Mouse (Mus musculus): ENCODE results near the gene Hdac6. TPM values are rescaled to one million over a fixed set of nuclear protein-coding genes. Genes with fewer than 3 reads are reported as not detected.
A peak's percentile ranks its signal among the peaks of the same experiment; 100 is the strongest.

The Hdac6 gene
- polyA plus RNA-seq, 2 experiments, result 7.9 to 11.9 TPM

- ATAC-seq (ENCODE audit: insufficient read depth) (no peak), DNase-seq (ENCODE audit: low read depth in 3 of 3, low spot score in 3 of 3) (no peak)
- no peaks in the 10 kb centered on the region for H3K9me3 ChIP-seq (ENCODE audit: control insufficient read depth, low read length)
- no peak for TF ChIP-seq EP300 (IDR thresholded peaks at IDR 0.05; ENCODE audit: low read depth)
- no peak for TF ChIP-seq CTCF (IDR thresholded peaks at IDR 0.05; ENCODE audit: low read depth)
- H3K4me3 ChIP-seq (ENCODE audit: insufficient read depth in 1 of 2, low read depth in 2 of 2, low read length in 2 of 2), result peak overlapping the region; percentile 56 to 78
- 16% methylated on average over 13 of the region's 13 CpGs for WGBS (ENCODE audit: insufficient replicate concordance)
- no peak overlapping the region for H3K27ac ChIP-seq
- peaks cover 0 to 5% of the 10 kb centered on the region in 2 experiments; a peak in 1 of 4 replicates for H3K4me1 ChIP-seq (replicated peaks; ENCODE audit: control insufficient read depth in 2 of 2, insufficient read depth in 2 of 2, low read length in 1 of 2)
- peak overlapping the region; percentile 72 for H3K4me2 ChIP-seq (ENCODE audit: low read depth)
- peak overlapping the region; percentile 59 for H3K9ac ChIP-seq (replicated peaks)
- no peaks in the 10 kb centered on the region for H3K27me3 ChIP-seq (ENCODE audit: control insufficient read depth, insufficient read depth, low read length)
- H3K36me3 ChIP-seq (replicated peaks; ENCODE audit: control insufficient read depth, insufficient read depth, low read depth), result 0 out of 2 replicates have a peak, but pooled peaks cover 3% of the 10 kb centered on the region
Measured at GRCm38 (mm10) chrX:7898211-7898610, 49.5 kb downstream of the Hdac6 start.

GRCm38 (mm10) chrX:7883841-7884567, 63.7 kb downstream of the Hdac6 start, which contains the start of gene Slc35a2:
Gene Slc35a2, plus strand, starts transcription at chrX:7884028.
- Histone ChIP-seq H3K9ac (replicated peaks) (peak within 1 kb of the TSS; percentile 57), H3K4me3 (ENCODE audit: insufficient read depth in 1 of 2, low read depth in 2 of 2, low read length in 2 of 2) (peak within 1 kb of the TSS; percentile 56 to 98), H3K4me1 (replicated peaks; ENCODE audit: control insufficient read depth in 2 of 2, insufficient read depth in 2 of 2, low read length in 1 of 2) (peaks cover 0 to 8% of the 10 kb centered on the region in 2 experiments; a peak in 3 of 4 replicates), H3K27ac (no peak within 1 kb of the TSS), H3K9me3 (ENCODE audit: control insufficient read depth, low read length) (no peaks in the 10 kb centered on the region), H3K27me3 (ENCODE audit: control insufficient read depth, insufficient read depth, low read length) (no peaks in the 10 kb centered on the region), H3K36me3 (replicated peaks; ENCODE audit: control insufficient read depth, insufficient read depth, low read depth) (no peaks in the 10 kb centered on the region), H3K4me2 (ENCODE audit: low read depth) (peak within 1 kb of the TSS; percentile 73)
- 6% methylated on average over 49 of the region's 49 CpGs for WGBS (ENCODE audit: insufficient replicate concordance)
- ATAC-seq (ENCODE audit: insufficient read depth), result peak; percentile 93
- peak; percentile 74 to 76 (median 75) for DNase-seq (ENCODE audit: low read depth in 3 of 3, low spot score in 3 of 3)
- TF ChIP-seq CTCF (IDR thresholded peaks at IDR 0.05; ENCODE audit: low read depth), result peak; percentile 44; the same call in 1 of the 2 replicates
- no peak for TF ChIP-seq EP300 (IDR thresholded peaks at IDR 0.05; ENCODE audit: low read depth)

Other genes starting within 250 kb of the Hdac6 start
- 11.8 and 12.1 TPM in 2 replicates for gene Wdr45, start 233.6 kb downstream of the Hdac6 start, polyA plus RNA-seq (2012; rRNA removed)
- gene Wdr45, start 233.6 kb downstream of the Hdac6 start, polyA plus RNA-seq (2014; fragmentation: Nextera tagmentation; extraction: Ambion mirVana), result 7.5 and 10.0 TPM in 2 replicates
- 0.09 and 0.18 TPM in 2 replicates for gene Gm45208, start 225.6 kb downstream of the Hdac6 start, polyA plus RNA-seq (2012; rRNA removed)
- gene Gm45208, start 225.6 kb downstream of the Hdac6 start, polyA plus RNA-seq (2014; fragmentation: Nextera tagmentation; extraction: Ambion mirVana), result not detected in 2 replicates
- 4.3 and 5.7 TPM in 2 replicates for gene Praf2, start 219.4 kb downstream of the Hdac6 start, polyA plus RNA-seq (2012; rRNA removed)
- 4.0 and 6.6 TPM in 2 replicates for gene Praf2, start 219.4 kb downstream of the Hdac6 start, polyA plus RNA-seq (2014; fragmentation: Nextera tagmentation; extraction: Ambion mirVana)
- 1.4 and 2.0 TPM in 2 replicates for gene Ccdc120, start 197.0 kb downstream of the Hdac6 start, polyA plus RNA-seq (2012; rRNA removed)
- 1.5 and 2.3 TPM in 2 replicates for gene Ccdc120, start 197.0 kb downstream of the Hdac6 start, polyA plus RNA-seq (2014; fragmentation: Nextera tagmentation; extraction: Ambion mirVana)
- 4.6 and 4.7 TPM in 2 replicates for gene Tfe3, start 185.3 kb downstream of the Hdac6 start, polyA plus RNA-seq (2012; rRNA removed)
- 5.7 and 7.3 TPM in 2 replicates for gene Tfe3, start 185.3 kb downstream of the Hdac6 start, polyA plus RNA-seq (2014; fragmentation: Nextera tagmentation; extraction: Ambion mirVana)
- gene Gripap1, start 158.1 kb downstream of the Hdac6 start, polyA plus RNA-seq (2012; rRNA removed), result 23.3 and 31.3 TPM in 2 replicates
- 17.7 and 19.7 TPM in 2 replicates for gene Gripap1, start 158.1 kb downstream of the Hdac6 start, polyA plus RNA-seq (2014; fragmentation: Nextera tagmentation; extraction: Ambion mirVana)
- gene Kcnd1, start 125.6 kb downstream of the Hdac6 start, polyA plus RNA-seq (2012; rRNA removed), result 0.37 and 0.43 TPM in 2 replicates
- 0.19 TPM in 2 replicates for gene Kcnd1, start 125.6 kb downstream of the Hdac6 start, polyA plus RNA-seq (2014; fragmentation: Nextera tagmentation; extraction: Ambion mirVana)
- 30.0 and 30.4 TPM in 2 replicates for gene Otud5, start 106.5 kb downstream of the Hdac6 start, polyA plus RNA-seq (2012; rRNA removed)
- gene Otud5, start 106.5 kb downstream of the Hdac6 start, polyA plus RNA-seq (2014; fragmentation: Nextera tagmentation; extraction: Ambion mirVana), result 26.9 and 28.8 TPM in 2 replicates
- 2.8 and 2.9 TPM in 2 replicates for gene Pim2, start 69.6 kb downstream of the Hdac6 start, polyA plus RNA-seq (2012; rRNA removed)
- gene Pim2, start 69.6 kb downstream of the Hdac6 start, polyA plus RNA-seq (2014; fragmentation: Nextera tagmentation; extraction: Ambion mirVana), result 2.3 and 2.4 TPM in 2 replicates
- gene Slc35a2, start 63.9 kb downstream of the Hdac6 start, polyA plus RNA-seq (2012; rRNA removed), result 13.1 and 13.6 TPM in 2 replicates
- 6.6 and 6.7 TPM in 2 replicates for gene Slc35a2, start 63.9 kb downstream of the Hdac6 start, polyA plus RNA-seq (2014; fragmentation: Nextera tagmentation; extraction: Ambion mirVana)
- gene Pqbp1, start 48.6 kb downstream of the Hdac6 start, polyA plus RNA-seq (2012; rRNA removed), result 27.3 and 41.4 TPM in 2 replicates
- 28.4 and 28.5 TPM in 2 replicates for gene Pqbp1, start 48.6 kb downstream of the Hdac6 start, polyA plus RNA-seq (2014; fragmentation: Nextera tagmentation; extraction: Ambion mirVana)
- gene Timm17b, start 48.5 kb downstream of the Hdac6 start, polyA plus RNA-seq (2012; rRNA removed), result 18.2 and 18.6 TPM in 2 replicates
- 105 and 109 TPM in 2 replicates for gene Timm17b, start 48.5 kb downstream of the Hdac6 start, polyA plus RNA-seq (2014; fragmentation: Nextera tagmentation; extraction: Ambion mirVana)
- gene Gm10491, start 40.1 kb downstream of the Hdac6 start, polyA plus RNA-seq (2012; rRNA removed), result not detected in 2 replicates
- not detected in 2 replicates for gene Gm10491, start 40.1 kb downstream of the Hdac6 start, polyA plus RNA-seq (2014; fragmentation: Nextera tagmentation; extraction: Ambion mirVana)
- not detected in 2 replicates for gene Gm10490, start 38.3 kb downstream of the Hdac6 start, polyA plus RNA-seq (2012; rRNA removed)
- not detected in 2 replicates for gene Gm10490, start 38.3 kb downstream of the Hdac6 start, polyA plus RNA-seq (2014; fragmentation: Nextera tagmentation; extraction: Ambion mirVana)
- 0.19 TPM in 1 of 2 replicates, not detected in the other for gene Pcsk1n, start 28.1 kb downstream of the Hdac6 start, polyA plus RNA-seq (2012; rRNA removed)
- 0.08 TPM in 1 of 2 replicates, not detected in the other for gene Pcsk1n, start 28.1 kb downstream of the Hdac6 start, polyA plus RNA-seq (2014; fragmentation: Nextera tagmentation; extraction: Ambion mirVana)
- 0.05 TPM in 1 of 2 replicates, not detected in the other for gene Eras, start 19.3 kb downstream of the Hdac6 start, polyA plus RNA-seq (2012; rRNA removed)
- not detected in 2 replicates for gene Eras, start 19.3 kb downstream of the Hdac6 start, polyA plus RNA-seq (2014; fragmentation: Nextera tagmentation; extraction: Ambion mirVana)
- gene Gata1, start 30.2 kb upstream of the Hdac6 start, polyA plus RNA-seq (2012; rRNA removed), result 112 and 113 TPM in 2 replicates
- 105 and 126 TPM in 2 replicates for gene Gata1, start 30.2 kb upstream of the Hdac6 start, polyA plus RNA-seq (2014; fragmentation: Nextera tagmentation; extraction: Ambion mirVana)
- not detected in 2 replicates for gene Glod5, start 70.6 kb upstream of the Hdac6 start, polyA plus RNA-seq (2012; rRNA removed)
- not detected in 2 replicates for gene Glod5, start 70.6 kb upstream of the Hdac6 start, polyA plus RNA-seq (2014; fragmentation: Nextera tagmentation; extraction: Ambion mirVana)
- gene Suv39h1, start 126.9 kb upstream of the Hdac6 start, polyA plus RNA-seq (2012; rRNA removed), result 24.6 and 31.3 TPM in 2 replicates
- 28.4 and 34.8 TPM in 2 replicates for gene Suv39h1, start 126.9 kb upstream of the Hdac6 start, polyA plus RNA-seq (2014; fragmentation: Nextera tagmentation; extraction: Ambion mirVana)
- 8.2 and 10.0 TPM in 2 replicates for gene Was, start 142.6 kb upstream of the Hdac6 start, polyA plus RNA-seq (2012; rRNA removed)
- 2.7 and 3.5 TPM in 2 replicates for gene Was, start 142.6 kb upstream of the Hdac6 start, polyA plus RNA-seq (2014; fragmentation: Nextera tagmentation; extraction: Ambion mirVana)
- 14.3 and 14.5 TPM in 2 replicates for gene Wdr13, start 185.0 kb upstream of the Hdac6 start, polyA plus RNA-seq (2012; rRNA removed)
- gene Wdr13, start 185.0 kb upstream of the Hdac6 start, polyA plus RNA-seq (2014; fragmentation: Nextera tagmentation; extraction: Ambion mirVana), result 3.7 and 4.4 TPM in 2 replicates
- gene Rbm3, start 198.0 kb upstream of the Hdac6 start, polyA plus RNA-seq (2012; rRNA removed), result 135 and 224 TPM in 2 replicates
- gene Rbm3, start 198.0 kb upstream of the Hdac6 start, polyA plus RNA-seq (2014; fragmentation: Nextera tagmentation; extraction: Ambion mirVana), result 317 and 352 TPM in 2 replicates
- gene Tbc1d25, start 228.3 kb upstream of the Hdac6 start, polyA plus RNA-seq (2012; rRNA removed), result 5.4 TPM in 2 replicates
- 4.2 and 4.9 TPM in 2 replicates for gene Tbc1d25, start 228.3 kb upstream of the Hdac6 start, polyA plus RNA-seq (2014; fragmentation: Nextera tagmentation; extraction: Ambion mirVana)
- gene Ebp, start 245.6 kb upstream of the Hdac6 start, polyA plus RNA-seq (2012; rRNA removed), result 29.3 and 39.5 TPM in 2 replicates
- 64.0 and 69.6 TPM in 2 replicates for gene Ebp, start 245.6 kb upstream of the Hdac6 start, polyA plus RNA-seq (2014; fragmentation: Nextera tagmentation; extraction: Ambion mirVana)

All from liver, embryonic 14.5 days (tissue).